Mouse (Mus musculus) limb, embryonic 13.5 days (tissue): ENCODE measurements at regions not wholly inside any gene's neighbourhood (a gene's known extent, or its start where the extent isn't known, plus 50 kb on each side); places are given as distances from the start of the nearest gene placed in this dataset.
A peak's percentile ranks its signal among the peaks of the same experiment; 100 is the strongest.

ENCODE experiments used
- ATAC-seq: fragments of 200-750 bp; cut with Nextera tagmentation; 2 replicates; pipeline ENCODE4 v1.8.0; 2017; ENCODE audit warnings: low read depth, moderate number of reproducible peaks, moderate TSS enrichment; ENCODE audit not compliant: low FRiP score
- H3K27ac ChIP-seq: fragments of 300-500 bp; sonication (generic); 2 replicates; pipeline ENCODE4 v1.5.1; 2015; ENCODE audit warnings: inconsistent platforms, mild to moderate bottlenecking, moderate library complexity
- H3K27me3 ChIP-seq: fragments of 300-500 bp; sonication (generic); 2 replicates; pipeline ENCODE4 v1.6.1; 2015; ENCODE audit warnings: mild to moderate bottlenecking, inconsistent platforms
- H3K36me3 ChIP-seq: fragments of 300-500 bp; sonication (generic); 2 replicates; pipeline ENCODE4 v1.6.1; 2015; ENCODE audit warnings: inconsistent platforms, mild to moderate bottlenecking, moderate library complexity
- H3K4me1 ChIP-seq: fragments of 300-500 bp; sonication (generic); 2 replicates; pipeline ENCODE4 v1.6.1; 2015; ENCODE audit warnings: inconsistent platforms
- H3K4me2 ChIP-seq: fragments of 300-500 bp; sonication (generic); replicated peaks from 2 replicates; pipeline ENCODE4 v1.6.1; 2015; ENCODE audit warnings: inconsistent platforms, mild to moderate bottlenecking, moderate library complexity
- H3K4me3 ChIP-seq: fragments of 300-500 bp; sonication (generic); 2 replicates; pipeline ENCODE4 v1.5.1; 2015; ENCODE audit warnings: moderate library complexity, mild to moderate bottlenecking, inconsistent platforms
- H3K9ac ChIP-seq: fragments of 300-500 bp; sonication (generic); 2 replicates; pipeline ENCODE4 v1.6.1; 2015; ENCODE audit warnings: mild to moderate bottlenecking, inconsistent platforms
- H3K9me3 ChIP-seq: fragments of 300-500 bp; sonication (generic); 2 replicates; pipeline ENCODE4 v1.6.1; 2016; ENCODE audit warnings: inconsistent platforms
- WGBS: fragments of 180-500 bp; shearing (Covaris S2); methylation state at CpG from one replicate; pipeline ENCODE4 v1.1.7; 2015; 5-methylcytosine and 5-hydroxymethylcytosine counted together

GRCm38 (mm10) chr3:44423166-44423565 lies 955.0 kb upstream of the Pcdh10 start:
- H3K9ac ChIP-seq: no peak overlapping the region
- H3K27ac ChIP-seq: no peak overlapping the region
- H3K4me1 ChIP-seq: no peaks in the 10 kb centered on the region
- 32% methylated on average over 2 of the region's 2 CpGs for WGBS
- no peak overlapping the region for H3K4me2 ChIP-seq
- H3K36me3 ChIP-seq: no peaks in the 10 kb centered on the region
- no peak overlapping the region for H3K4me3 ChIP-seq
- ATAC-seq: peak; percentile 40; the same call in 1 of the 2 replicates
- H3K27me3 ChIP-seq: no peaks in the 10 kb centered on the region
- no peaks in the 10 kb centered on the region for H3K9me3 ChIP-seq

- ATAC-seq: no peak
- H3K27ac ChIP-seq: no peak overlapping the region
- H3K9me3 ChIP-seq: no peaks in the 10 kb centered on the region
- no peaks in the 10 kb centered on the region for H3K4me1 ChIP-seq
- no peaks in the 10 kb centered on the region for H3K36me3 ChIP-seq
- H3K9ac ChIP-seq: no peak overlapping the region
- whole genome bisulfite sequencing: 22% methylated on average over 3 of the region's 3 CpGs
- no peaks in the 10 kb centered on the region for H3K27me3 ChIP-seq
- H3K4me3 ChIP-seq: no peak overlapping the region
- H3K4me2 ChIP-seq: no peak overlapping the region
Observed at GRCm38 (mm10) chr3:44468078-44468477, 910.1 kb upstream of the Pcdh10 start.
